Mouse (Mus musculus) G1E (cell line): ENCODE measurements around the gene 4632433K11Rik.

Source experiments
- CTCF ChIP-seq: IDR thresholded peaks from 2 replicates; pipeline ENCODE4 v1.5.1; 2012; ENCODE audit warnings: low read depth, low read length, inconsistent platforms, mixed read lengths
- GATA1 ChIP-seq: IDR thresholded peaks from 2 replicates; pipeline ENCODE4 v1.6.1; 2012; ENCODE audit warnings: borderline replicate concordance, low read length, inconsistent platforms, mixed read lengths
- GATA2 ChIP-seq: IDR thresholded peaks from 2 replicates; pipeline ENCODE4 v1.6.1; 2012; ENCODE audit warnings: low read depth, low read length, inconsistent platforms, borderline replicate concordance
- POLR2AphosphoS5 ChIP-seq: IDR thresholded peaks from 2 replicates; pipeline ENCODE4 v1.6.1; 2012; ENCODE audit warnings: low read depth, low read length, inconsistent platforms; ENCODE audit not compliant: insufficient replicate concordance
- TAL1 ChIP-seq: conservative IDR thresholded peaks from 2 replicates; pipeline ENCODE4 v1.6.1; 2012; ENCODE audit warnings: low read depth, low read length, inconsistent platforms, mixed read lengths

DNA sequence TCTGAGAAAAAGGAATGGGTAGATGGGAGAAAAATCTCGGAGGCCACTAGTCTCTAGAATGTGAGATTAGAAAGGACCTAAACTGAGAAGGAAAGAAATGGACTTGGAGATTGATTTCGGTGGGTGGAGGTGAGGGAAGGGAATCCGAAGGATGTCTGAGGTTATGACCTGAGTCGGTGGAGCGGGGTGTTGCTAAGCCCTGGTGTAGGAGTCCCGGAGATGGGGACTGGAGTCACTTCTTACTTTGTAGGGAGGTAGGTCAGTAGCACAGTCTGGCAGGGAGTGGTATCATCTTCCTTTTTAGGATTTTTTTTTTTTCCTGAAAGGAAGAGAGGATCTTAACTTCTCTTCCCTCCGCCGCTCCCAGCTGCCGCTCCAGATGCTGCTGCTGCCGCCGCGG, 18.5 kb downstream of the 4632433K11Rik start:
- TF ChIP-seq CTCF (no peak), TAL1 (no peak), POLR2AphosphoS5 (no peak), GATA1 (no peak), GATA2 (no peak)
